Mouse (Mus musculus): ENCODE measurements around the gene Slc35e3. TPM values are rescaled to one million over a fixed set of nuclear protein-coding genes. Genes with fewer than 3 reads are reported as not detected.

Gene Slc35e3
- polyA plus RNA-seq, 1 experiment from 2014 or later: 29.0 TPM

DNA sequence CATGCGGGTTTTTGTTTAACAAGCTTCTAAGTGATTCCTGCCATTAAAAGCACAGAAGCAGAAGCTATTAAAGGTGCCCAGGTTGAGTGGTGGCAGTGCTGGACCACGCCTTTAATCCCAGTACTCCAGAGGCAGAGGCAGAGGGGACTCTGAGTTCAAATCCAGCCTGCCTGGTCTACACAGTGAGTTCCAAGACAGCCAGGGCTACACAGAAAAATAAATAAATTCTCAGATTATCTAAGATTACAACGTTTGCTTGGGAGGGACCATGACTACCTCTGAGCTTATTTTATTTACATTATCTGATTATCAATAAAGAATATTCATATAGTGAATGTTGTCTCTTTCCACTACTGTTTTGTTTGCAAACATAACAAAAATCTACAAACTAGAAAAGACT is 59.1 kb downstream of the Slc35e3 start:
- Histone ChIP-seq H3K4me3 (replicated peaks; ENCODE audit: low read length) (no peak overlapping the region), H3K9me3 (ENCODE audit: control insufficient read depth, low read length) (no peaks in the 10 kb centered on the region), H3K4me2 (ENCODE audit: low read length) (no peak overlapping the region), H3K9ac (replicated peaks; ENCODE audit: low read depth, low read length) (no peak overlapping the region), H3K36me3 (ENCODE audit: control insufficient read depth, insufficient read depth) (peaks cover 17% of the 10 kb centered on the region), H3K27me3 (replicated peaks; ENCODE audit: control insufficient read depth, insufficient read depth, low read length) (no peaks in the 10 kb centered on the region), H3K4me1 (replicated peaks; ENCODE audit: control insufficient read depth, insufficient read depth, low read length) (no peaks in the 10 kb centered on the region), H3K27ac (ENCODE audit: low read length) (no peak overlapping the region)
- 89% methylated on average over 3 of the region's 3 CpGs for WGBS
- ATAC-seq: no peak

GRCm38 (mm10) chr10:117685849-117686591 is 60.1 kb downstream of the Slc35e3 start:
- Histone ChIP-seq H3K27me3 (replicated peaks; ENCODE audit: control insufficient read depth, insufficient read depth, low read length) (no peaks in the 10 kb centered on the region), H3K9me3 (ENCODE audit: control insufficient read depth, low read length) (no peaks in the 10 kb centered on the region), H3K27ac (ENCODE audit: low read length) (no peak overlapping the region), H3K4me3 (replicated peaks; ENCODE audit: low read length) (no peak overlapping the region), H3K4me1 (replicated peaks; ENCODE audit: control insufficient read depth, insufficient read depth, low read length) (no peaks in the 10 kb centered on the region), H3K4me2 (ENCODE audit: low read length) (no peak overlapping the region), H3K36me3 (ENCODE audit: control insufficient read depth, insufficient read depth) (peaks cover 13% of the 10 kb centered on the region), H3K9ac (replicated peaks; ENCODE audit: low read depth, low read length) (no peak overlapping the region)
- no peak for ATAC-seq
- 91% methylated on average over 13 of the region's 13 CpGs for WGBS

GRCm38 (mm10) chr10:117685171-117685848 is 60.9 kb downstream of the Slc35e3 start:
- Histone ChIP-seq H3K4me2 (ENCODE audit: low read length) (no peak overlapping the region), H3K27me3 (replicated peaks; ENCODE audit: control insufficient read depth, insufficient read depth, low read length) (no peaks in the 10 kb centered on the region), H3K4me3 (replicated peaks; ENCODE audit: low read length) (no peak overlapping the region), H3K36me3 (ENCODE audit: control insufficient read depth, insufficient read depth) (peaks cover 12% of the 10 kb centered on the region), H3K4me1 (replicated peaks; ENCODE audit: control insufficient read depth, insufficient read depth, low read length) (no peaks in the 10 kb centered on the region), H3K9ac (replicated peaks; ENCODE audit: low read depth, low read length) (no peak overlapping the region), H3K27ac (ENCODE audit: low read length) (no peak overlapping the region), H3K9me3 (ENCODE audit: control insufficient read depth, low read length) (no peaks in the 10 kb centered on the region)
- ATAC-seq: no peak
- WGBS: 94% methylated on average over 15 of the region's 15 CpGs

- Histone ChIP-seq H3K27me3 (replicated peaks; ENCODE audit: control insufficient read depth, insufficient read depth, low read length) (no peaks in the 10 kb centered on the region), H3K36me3 (ENCODE audit: control insufficient read depth, insufficient read depth) (peaks cover 6% of the 10 kb centered on the region; the same call in 1 of the 2 replicates), H3K9ac (replicated peaks; ENCODE audit: low read depth, low read length) (no peak overlapping the region), H3K4me3 (replicated peaks; ENCODE audit: low read length) (no peak overlapping the region), H3K27ac (ENCODE audit: low read length) (no peak overlapping the region), H3K9me3 (ENCODE audit: control insufficient read depth, low read length) (no peaks in the 10 kb centered on the region), H3K4me1 (replicated peaks; ENCODE audit: control insufficient read depth, insufficient read depth, low read length) (no peaks in the 10 kb centered on the region), H3K4me2 (ENCODE audit: low read length) (no peak overlapping the region)
- WGBS: 89% methylated on average over 19 of the region's 19 CpGs
- ATAC-seq: no peak
Observed at GRCm38 (mm10) chr10:117684298-117685170, 61.6 kb downstream of the Slc35e3 start.

- no peaks in the 10 kb centered on the region for H3K4me1 ChIP-seq (replicated peaks; ENCODE audit: control insufficient read depth, insufficient read depth, low read length)
- no peak overlapping the region for H3K4me3 ChIP-seq (replicated peaks; ENCODE audit: low read length)
- H3K36me3 ChIP-seq (ENCODE audit: control insufficient read depth, insufficient read depth): 0 out of 2 replicates have a peak, but pooled peaks cover 4% of the 10 kb centered on the region
- no peak overlapping the region for H3K9ac ChIP-seq (replicated peaks; ENCODE audit: low read depth, low read length)
- H3K27ac ChIP-seq (ENCODE audit: low read length): no peak overlapping the region
- no peak overlapping the region for H3K4me2 ChIP-seq (ENCODE audit: low read length)
- no peak for ATAC-seq
- H3K27me3 ChIP-seq (replicated peaks; ENCODE audit: control insufficient read depth, insufficient read depth, low read length): no peaks in the 10 kb centered on the region
- no peaks in the 10 kb centered on the region for H3K9me3 ChIP-seq (ENCODE audit: control insufficient read depth, low read length)
- WGBS: 93% methylated on average over 9 of the region's 9 CpGs
Observed at GRCm38 (mm10) chr10:117683734-117684037, 62.5 kb downstream of the Slc35e3 start.

Other genes with a start within 250 kb of the Slc35e3 start
- gene Cpm, start 116.9 kb downstream of the Slc35e3 start, polyA plus RNA-seq (2015; fragmentation: Nextera tagmentation; extraction: Ambion mirVana): 4.5 and 4.6 TPM in 2 replicates
- 65.4 and 71.1 TPM in 2 replicates for gene Mdm2, start 35.6 kb downstream of the Slc35e3 start, polyA plus RNA-seq (2015; fragmentation: Nextera tagmentation; extraction: Ambion mirVana)
- gene Nup107, start 46.3 kb upstream of the Slc35e3 start, polyA plus RNA-seq (2015; fragmentation: Nextera tagmentation; extraction: Ambion mirVana): 57.9 and 65.5 TPM in 2 replicates
- gene Rap1b, start 99.7 kb upstream of the Slc35e3 start, polyA plus RNA-seq (2015; fragmentation: Nextera tagmentation; extraction: Ambion mirVana): 145 and 155 TPM in 2 replicates